ENCODE assay signal across 8 mouse cellular contexts in the genomic region with DNA sequence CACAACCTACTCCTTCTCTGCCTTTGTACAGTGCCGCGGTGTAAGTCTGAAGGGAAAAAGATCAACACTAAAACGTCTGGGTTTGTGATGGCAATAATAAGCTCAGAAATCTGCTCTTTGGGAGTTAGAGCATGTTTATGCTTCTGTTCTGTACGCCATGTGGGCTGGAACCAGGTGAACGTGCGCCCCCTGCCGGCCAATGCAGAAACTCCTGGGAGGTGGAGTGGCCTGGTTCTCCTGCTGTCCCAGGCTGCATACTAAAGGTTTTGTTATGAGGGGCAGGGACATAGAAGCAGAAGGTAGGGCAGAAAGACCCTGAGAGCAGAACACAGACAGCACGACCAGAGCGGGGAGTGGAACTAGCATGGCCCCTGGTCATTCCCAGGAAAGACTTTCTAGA. TPM values are rescaled to one million over a fixed set of nuclear protein-coding genes. Genes with fewer than 3 reads are reported as not detected.
A peak's percentile ranks its signal among the peaks of the same experiment; 100 is the strongest.
DNase-seq lines count a peak whose midpoint lies in the region; ATAC-seq and TF ChIP-seq lines count a peak whose summit lies in the region.

No protein-coding gene starts in this region.

- no peaks in the 10 kb centered on the region for H3K36me3 ChIP-seq in hindbrain, embryonic 11.5 days (ENCODE audit: control insufficient read depth, insufficient read depth, low read length)
- H3K36me3 ChIP-seq in lung, postnatal 0 days (ENCODE audit: insufficient read depth, low read length): no peaks in the 10 kb centered on the region

- no peak overlapping the region for H3K4me2 ChIP-seq in hindbrain, embryonic 11.5 days (replicated peaks; ENCODE audit: low read depth, low read length)
- no peak overlapping the region for H3K4me2 ChIP-seq in lung, postnatal 0 days (replicated peaks; ENCODE audit: low read depth, low read length)

- no peaks in the 10 kb centered on the region for H3K4me1 ChIP-seq in hindbrain, embryonic 11.5 days (replicated peaks; ENCODE audit: control insufficient read depth, insufficient read depth, low read length)
- no peaks in the 10 kb centered on the region for H3K4me1 ChIP-seq in lung, postnatal 0 days (ENCODE audit: insufficient read depth, low read depth, low read length)

- no peaks in the 10 kb centered on the region for H3K9me3 ChIP-seq in hindbrain, embryonic 11.5 days (ENCODE audit: control insufficient read depth, low read length)
- no peaks in the 10 kb centered on the region for H3K9me3 ChIP-seq in lung, postnatal 0 days (ENCODE audit: low read length)

- no peak overlapping the region for H3K9ac ChIP-seq in hindbrain, embryonic 11.5 days (ENCODE audit: low read depth, low read length)
- H3K9ac ChIP-seq in lung, postnatal 0 days (replicated peaks; ENCODE audit: low read depth): no peak overlapping the region

- no peak for TF ChIP-seq EP300 in lung, postnatal 0 days (IDR thresholded peaks at IDR 0.05)

- H3K27me3 ChIP-seq in hindbrain, embryonic 11.5 days (ENCODE audit: control insufficient read depth, insufficient read depth, low read length): no peaks in the 10 kb centered on the region
- no peaks in the 10 kb centered on the region for H3K27me3 ChIP-seq in lung, postnatal 0 days (replicated peaks; ENCODE audit: insufficient read depth, low read length)

- peak; percentile 90 for ATAC-seq in hindbrain, embryonic 11.5 days (ENCODE audit: low FRiP score)
- peak; percentile 65 for ATAC-seq in lung, postnatal 0 days

- TF ChIP-seq CTCF in lung, postnatal 0 days (IDR thresholded peaks at IDR 0.05): peak; percentile 95

- 6% methylated on average over 9 of the region's 9 CpGs for WGBS in hindbrain, embryonic 11.5 days
- 2% methylated on average over 9 of the region's 9 CpGs for WGBS in lung, postnatal 0 days

- H3K27ac ChIP-seq in hindbrain, embryonic 11.5 days (ENCODE audit: low read depth, low read length): no peak overlapping the region
- no peak overlapping the region for H3K27ac ChIP-seq in lung, postnatal 0 days (ENCODE audit: low read length)

- no peak overlapping the region for H3K4me3 ChIP-seq in hindbrain, embryonic 11.5 days (ENCODE audit: low read depth, low read length)
- no peak overlapping the region for H3K4me3 ChIP-seq in lung, postnatal 0 days (ENCODE audit: low read depth, low read length)

- DNase-seq in NIH3T3 (ENCODE audit: low read depth): peak; percentile 90
- peak; percentile 53 for DNase-seq in cerebellum, adult 9-11 months
- peak; percentile 29 to 62 for DNase-seq in frontal cortex, postnatal 10 days (ENCODE audit: low spot score in 2 of 2)
- peak; percentile 90 for DNase-seq in hindbrain, embryonic 11.5 days (ENCODE audit: low spot score)
- DNase-seq in layer of hippocampus, postnatal 10 days (ENCODE audit: low spot score in 2 of 2): peak; percentile 81 to 86
- peak; percentile 74 for DNase-seq in lung, postnatal 0 days (ENCODE audit: low spot score)
- peak; percentile 85 for DNase-seq in retina, embryonic 14.5 days (ENCODE audit: low spot score)
- DNase-seq in thymus, postnatal 36 days: peak; percentile 27 to 40

RNA-seq across cellular contexts. Expression of a gene that starts 10.2 kb away (rescaled TPM):
- not detected in 2 replicates for polyA plus RNA-seq in hindbrain, embryonic 11.5 days (2014; fragmentation: Nextera tagmentation; extraction: Ambion mirVana)
- total RNA-seq in layer of hippocampus, postnatal 10 days (2021): not detected
- polyA plus RNA-seq in lung, postnatal 0 days (2015; fragmentation: Nextera tagmentation; extraction: Ambion mirVana): not detected in 2 replicates

Comparison
In these comparisons a context has a peak if more than half of its experiments do, and no peak if none do; other contexts are left out.
1. DNase-seq: peak in every context shown above with its lines; median percentile 90 in NIH3T3; 90 in hindbrain, embryonic 11.5 days; 85 in retina, embryonic 14.5 days; 84 in layer of hippocampus, postnatal 10 days; 74 in lung, postnatal 0 days; 53 in cerebellum, adult 9-11 months; 46 in frontal cortex, postnatal 10 days; 34 in thymus, postnatal 36 days.